Mouse (Mus musculus) liver, embryonic 11.5 days (tissue): Measurements from ENCODE around the gene Morc3. TPM values are rescaled to one million over a fixed set of nuclear protein-coding genes. Genes with fewer than 3 reads are reported as not detected.

ENCODE experiments used
- ATAC-seq: fragments of 200-750 bp; cut with Nextera tagmentation; replicated peaks from 2 replicates; pipeline ENCODE4 v1.8.0; 2017; ENCODE audit warnings: moderate number of reproducible peaks, mild to moderate bottlenecking, moderate TSS enrichment, moderate library complexity; ENCODE audit not compliant: low FRiP score
- DNase-seq: peaks from one replicate; pipeline ENCODE4 v3.0.0-alpha.2; 2017; ENCODE audit warnings: low spot score
- H3K27ac ChIP-seq: fragments of 300-500 bp; sonication (generic); 2 replicates; pipeline ENCODE4 v1.5.1; 2014; ENCODE audit warnings: mild to moderate bottlenecking, low read depth, low read length, control low read depth
- H3K27me3 ChIP-seq: fragments of 300-500 bp; sonication (generic); replicated peaks from 2 replicates; pipeline ENCODE4 v1.6.1; 2014; ENCODE audit warnings: low read length, mixed read lengths; ENCODE audit not compliant: control insufficient read depth, insufficient read depth
- H3K36me3 ChIP-seq: fragments of 300-500 bp; sonication (generic); 2 replicates; pipeline ENCODE4 v1.6.1; 2014; ENCODE audit warnings: mild to moderate bottlenecking, low read length, moderate library complexity, mixed read lengths; ENCODE audit not compliant: control insufficient read depth, insufficient read depth
- H3K4me1 ChIP-seq: fragments of 300-500 bp; sonication (generic); replicated peaks from 2 replicates; pipeline ENCODE4 v1.6.1; 2014; ENCODE audit warnings: low read length, mixed read lengths; ENCODE audit not compliant: control insufficient read depth, insufficient read depth
- H3K4me2 ChIP-seq: fragments of 300-500 bp; sonication (generic); 2 replicates; pipeline ENCODE4 v1.6.1; 2014; ENCODE audit warnings: mild to moderate bottlenecking, control low read depth, moderate library complexity
- H3K4me3 ChIP-seq: fragments of 300-500 bp; sonication (generic); 2 replicates; pipeline ENCODE4 v1.5.1; 2014; ENCODE audit warnings: low read depth, low read length, control low read depth
- H3K9ac ChIP-seq: fragments of 300-500 bp; sonication (generic); 2 replicates; pipeline ENCODE4 v1.6.1; 2014; ENCODE audit warnings: low read depth, low read length, control low read depth
- H3K9me3 ChIP-seq: fragments of 300-500 bp; sonication (generic); 2 replicates; pipeline ENCODE4 v1.6.1; 2016; ENCODE audit warnings: low read length, inconsistent platforms, mixed read lengths; ENCODE audit not compliant: control insufficient read depth
- WGBS: fragments of 180-500 bp; shearing (Covaris S2); extraction: QIAGEN DNeasy Blood & Tissue Kit; methylation state at CpG from one replicate; pipeline ENCODE4 v1.1.7; 2014; 5-methylcytosine and 5-hydroxymethylcytosine counted together
- polyA plus RNA-seq: library from polyadenylated mRNA; unstranded; fragments of >200 nt; fragmentation: Nextera tagmentation; extraction: Ambion mirVana; gene quantifications from 2 replicates; pipeline ENCODE4 v1.2.1, GENCODE M21; 2014

Morc3 gene
- polyA plus RNA-seq, 1 experiment from 2014 or later: 37.0 TPM

GRCm38 (mm10) chr16:93883423-93884085, 51.6 kb downstream of the Morc3 start, which contains the start of gene Chaf1b:
TSS of gene Chaf1b (plus strand) at chr16:93883901.
- DNase-seq: peak; percentile 99
- ATAC-seq: peak; percentile 92
- WGBS: under 1% methylated on average over 54 of the region's 54 CpGs

GRCm38 (mm10) chr16:93884086-93884721, 52.3 kb downstream of the Morc3 start:
- Histone ChIP-seq H3K36me3 (peaks cover 7% of the 10 kb centered on the region; the same call in 1 of the 2 replicates), H3K4me2 (peak overlapping the region; percentile 92), H3K9me3 (no peaks in the 10 kb centered on the region), H3K27me3 (no peaks in the 10 kb centered on the region), H3K4me3 (peak overlapping the region; percentile 80), H3K9ac (peak overlapping the region; percentile 88), H3K27ac (peak overlapping the region; percentile 9; the same call in 1 of the 2 replicates), H3K4me1 (peaks cover 13% of the 10 kb centered on the region; the same call in 1 of the 2 replicates)
- DNase-seq (peak; percentile 49), ATAC-seq (peak; percentile 64)
- WGBS: under 1% methylated on average over 43 of the region's 43 CpGs

More at GRCm38 (mm10) chr16:93883423-93884085, 51.6 kb downstream of the Morc3 start, which contains the start of gene Chaf1b:
- H3K4me2 ChIP-seq: peak within 1 kb of the TSS; percentile 92
- H3K27ac ChIP-seq: peak within 1 kb of the TSS; percentile 9; the same call in 1 of the 2 replicates
- peak within 1 kb of the TSS; percentile 80 for H3K4me3 ChIP-seq
- peaks cover 4% of the 10 kb centered on the region; the same call in 1 of the 2 replicates for H3K36me3 ChIP-seq
- no peaks in the 10 kb centered on the region for H3K9me3 ChIP-seq
- no peaks in the 10 kb centered on the region for H3K27me3 ChIP-seq
- H3K4me1 ChIP-seq: peaks cover 13% of the 10 kb centered on the region; the same call in 1 of the 2 replicates
- H3K9ac ChIP-seq: peak within 1 kb of the TSS; percentile 88

- Histone ChIP-seq H3K4me3 (peak overlapping the region; percentile 80), H3K4me1 (peaks cover 13% of the 10 kb centered on the region; the same call in 1 of the 2 replicates), H3K36me3 (peaks cover 8% of the 10 kb centered on the region; the same call in 1 of the 2 replicates), H3K27me3 (no peaks in the 10 kb centered on the region), H3K27ac (no peak overlapping the region), H3K9me3 (no peaks in the 10 kb centered on the region), H3K9ac (peak overlapping the region; percentile 88), H3K4me2 (peak overlapping the region; percentile 92)
- DNase-seq (no peak), ATAC-seq (no peak)
- WGBS: 59% methylated on average over 5 of the region's 5 CpGs
Measured at GRCm38 (mm10) chr16:93884722-93885113, 52.8 kb downstream of the Morc3 start.

- Histone ChIP-seq H3K4me2 (no peak overlapping the region), H3K36me3 (peaks cover 29% of the 10 kb centered on the region), H3K4me1 (peaks cover 13% of the 10 kb centered on the region; the same call in 1 of the 2 replicates), H3K27ac (no peak overlapping the region), H3K9ac (no peak overlapping the region), H3K27me3 (no peaks in the 10 kb centered on the region), H3K9me3 (no peaks in the 10 kb centered on the region), H3K4me3 (no peak overlapping the region)
- ATAC-seq: no peak
- DNase-seq: no peak
- WGBS: 80% methylated on average over 6 of the region's 6 CpGs
Measured at GRCm38 (mm10) chr16:93888481-93888880, 56.6 kb downstream of the Morc3 start.

GRCm38 (mm10) chr16:93890948-93891604, 59.2 kb downstream of the Morc3 start:
- 81% methylated on average over 12 of the region's 12 CpGs for WGBS
- Histone ChIP-seq H3K9me3 (no peaks in the 10 kb centered on the region), H3K36me3 (peaks cover 41% of the 10 kb centered on the region), H3K4me1 (no peaks in the 10 kb centered on the region), H3K9ac (no peak overlapping the region), H3K4me3 (no peak overlapping the region), H3K27ac (no peak overlapping the region), H3K27me3 (no peaks in the 10 kb centered on the region), H3K4me2 (no peak overlapping the region)
- no peak for DNase-seq
- ATAC-seq: no peak

GRCm38 (mm10) chr16:93893285-93893684, 61.4 kb downstream of the Morc3 start:
- H3K4me2 ChIP-seq: no peak overlapping the region
- no peaks in the 10 kb centered on the region for H3K9me3 ChIP-seq
- H3K36me3 ChIP-seq: peaks cover 39% of the 10 kb centered on the region
- no peak overlapping the region for H3K4me3 ChIP-seq
- no peaks in the 10 kb centered on the region for H3K27me3 ChIP-seq
- H3K27ac ChIP-seq: no peak overlapping the region
- H3K9ac ChIP-seq: no peak overlapping the region
- ATAC-seq: no peak
- no peak for DNase-seq
- no peaks in the 10 kb centered on the region for H3K4me1 ChIP-seq
- 87% methylated on average over 5 of the region's 5 CpGs for WGBS

GRCm38 (mm10) chr16:93903027-93903426, 71.1 kb downstream of the Morc3 start:
- Histone ChIP-seq H3K27me3 (no peaks in the 10 kb centered on the region), H3K4me3 (no peak overlapping the region), H3K27ac (no peak overlapping the region), H3K9me3 (no peaks in the 10 kb centered on the region), H3K4me2 (no peak overlapping the region), H3K4me1 (no peaks in the 10 kb centered on the region), H3K36me3 (peaks cover 10% of the 10 kb centered on the region), H3K9ac (no peak overlapping the region)
- DNase-seq (no peak), ATAC-seq (no peak)
- 91% methylated on average over 6 of the region's 6 CpGs for WGBS

- no peaks in the 10 kb centered on the region for H3K4me1 ChIP-seq
- ATAC-seq (peak; percentile 30), DNase-seq (peak; percentile 54)
- H3K4me3 ChIP-seq: no peak overlapping the region
- no peak overlapping the region for H3K27ac ChIP-seq
- H3K9me3 ChIP-seq: no peaks in the 10 kb centered on the region
- no peak overlapping the region for H3K4me2 ChIP-seq
- H3K36me3 ChIP-seq: peaks cover 4% of the 10 kb centered on the region; the same call in 1 of the 2 replicates
- H3K9ac ChIP-seq: no peak overlapping the region
- H3K27me3 ChIP-seq: no peaks in the 10 kb centered on the region
- WGBS: 73% methylated on average over 11 of the region's 11 CpGs
Measured at GRCm38 (mm10) chr16:93906156-93907014, 74.5 kb downstream of the Morc3 start.
